Mouse (Mus musculus): Measurements from ENCODE around the gene Orai3. TPM values are rescaled to one million over a fixed set of nuclear protein-coding genes. Genes with fewer than 3 reads are reported as not detected.
"Not testable (repeated sequence)": the region's sequence is repeated elsewhere in the genome, so short reads cannot be mapped to it uniquely, and the experiment has no call there.

The Orai3 gene
- total RNA-seq (2021): 10 to 100 TPM; 31.5 to 32.0 TPM
- long read RNA-seq, experiment 1, transcript Orai3-201 (2 exons, 1,996 nt): major isoform, 35 of 42 reads
- long read RNA-seq, experiment 1, partial matches to known transcripts: 5 of 42 reads
- long read RNA-seq, experiment 1, other reads (novel, unspliced or antisense): 2 of 42 reads
- long read RNA-seq, experiment 2, transcript Orai3-201 (2 exons, 1,996 nt): major isoform, 22 of 24 reads
- long read RNA-seq, experiment 2, partial matches to known transcripts: 0 of 24 reads
- long read RNA-seq, experiment 2, other reads (novel, unspliced or antisense): 2 of 24 reads

DNA sequence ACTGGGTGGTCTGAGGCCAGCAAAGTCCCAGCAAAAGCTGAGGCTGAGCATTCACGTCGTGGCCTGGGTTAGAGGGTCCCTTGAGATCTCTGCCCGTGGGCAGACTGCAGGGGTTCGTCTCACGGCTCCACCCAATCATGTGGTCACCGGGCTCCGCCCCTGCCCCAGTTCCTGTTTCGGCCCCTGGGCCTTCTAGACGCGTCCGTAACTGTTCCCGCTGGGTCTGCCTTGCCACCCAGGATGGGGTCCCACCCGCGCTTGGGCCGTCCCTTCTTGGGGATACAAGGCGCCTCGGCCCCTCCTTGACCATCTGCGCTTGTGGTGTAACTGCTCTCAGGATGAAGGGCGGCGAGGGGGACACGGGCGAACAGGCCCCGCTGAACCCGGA lies at the start of gene Orai3:
Gene Orai3, plus strand, starts transcription at position 165 of the 388 bp plus-strand sequence.
- DNase-seq: peak; percentile 93

DNA sequence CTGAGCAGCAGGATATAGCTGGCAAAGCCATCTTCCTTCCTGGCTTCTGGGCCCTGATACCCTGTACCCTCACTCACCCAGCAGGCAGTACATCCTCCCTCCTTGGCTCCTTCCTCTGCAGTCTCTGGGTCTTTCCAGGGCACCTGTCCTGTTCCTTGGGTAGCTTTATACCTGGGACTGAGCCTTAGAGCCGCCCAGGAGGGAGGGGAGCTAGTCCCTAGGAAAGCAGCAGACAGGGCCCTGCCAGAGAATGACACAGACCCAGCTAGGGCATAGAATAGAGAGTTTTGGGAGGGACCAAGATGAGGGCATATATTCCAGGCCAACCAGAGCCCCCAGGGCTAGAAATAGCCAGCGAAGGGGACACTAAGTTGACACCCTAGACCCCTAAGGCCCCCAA lies 44.1 kb upstream of the Orai3 start:
- DNase-seq: no peak

GRCm38 (mm10) chr7:127725924-127726323 lies 43.7 kb upstream of the Orai3 start:
- no peak for DNase-seq

- no peak for DNase-seq
Measured at GRCm38 (mm10) chr7:127727898-127728297, 41.7 kb upstream of the Orai3 start.

DNA sequence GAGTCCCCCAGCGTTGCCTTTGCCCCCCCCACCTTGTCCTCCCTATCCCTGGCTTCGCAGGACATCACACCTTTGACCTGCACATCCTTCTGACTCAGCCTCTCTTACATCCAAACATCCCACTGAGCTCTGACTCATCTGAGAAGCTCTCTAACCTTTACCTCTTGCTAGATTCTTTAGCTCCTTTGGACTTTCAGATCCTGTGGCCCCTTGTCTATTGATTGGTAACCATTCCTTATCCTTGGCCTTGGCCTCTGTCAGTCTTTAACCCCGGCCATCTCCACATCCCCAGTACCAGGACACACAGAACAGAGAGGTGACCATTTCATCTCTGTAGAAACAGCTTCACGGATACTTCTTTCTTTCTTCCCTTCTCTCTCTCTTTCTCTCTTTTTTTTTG lies 39.4 kb upstream of the Orai3 start:
- DNase-seq: no peak

- not testable (repeated sequence) for DNase-seq
Measured at GRCm38 (mm10) chr7:127732066-127732465, 37.5 kb upstream of the Orai3 start, which contains the start of gene Ctf2. Gene Ctf2 (minus strand): TSS chr7:127732166.

DNA sequence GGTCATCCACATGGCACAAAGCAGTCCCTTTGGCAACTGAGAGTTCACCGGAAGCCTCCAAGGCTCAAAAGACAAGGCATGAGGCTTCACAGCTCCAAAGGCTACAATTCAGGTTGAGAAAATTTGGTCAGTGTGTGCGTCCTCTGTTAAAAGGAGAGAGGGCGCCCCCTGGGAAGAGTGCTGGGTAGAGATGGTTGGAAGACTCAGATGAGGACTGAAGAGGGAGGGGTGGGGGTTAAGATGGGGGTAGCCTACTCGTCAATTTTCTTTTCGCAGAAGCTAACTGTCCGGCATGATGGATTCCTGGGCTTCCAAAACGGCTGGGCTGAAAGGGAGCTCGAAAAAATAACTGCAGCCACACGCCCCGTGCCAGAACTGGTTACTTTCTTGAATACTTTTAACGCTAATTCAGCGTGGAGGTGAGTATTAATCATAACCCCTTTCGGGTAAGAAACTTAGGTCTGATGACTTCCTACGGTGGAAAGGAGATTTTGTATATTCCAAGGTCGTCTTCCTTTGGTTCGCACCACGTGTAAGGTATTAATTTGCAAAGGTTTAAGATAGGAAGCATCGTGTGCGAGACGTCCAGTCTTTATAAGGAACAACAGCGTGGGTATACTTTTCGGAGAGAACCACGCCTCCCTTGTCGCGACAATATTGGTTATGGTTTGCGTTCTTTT lies 25.1 kb upstream of the Orai3 start, which contains the start of gene Fbxl19:
Gene Fbxl19, plus strand, starts transcription at position 178 of the 680 bp plus-strand sequence.
- peak; percentile 86 for DNase-seq

DNA sequence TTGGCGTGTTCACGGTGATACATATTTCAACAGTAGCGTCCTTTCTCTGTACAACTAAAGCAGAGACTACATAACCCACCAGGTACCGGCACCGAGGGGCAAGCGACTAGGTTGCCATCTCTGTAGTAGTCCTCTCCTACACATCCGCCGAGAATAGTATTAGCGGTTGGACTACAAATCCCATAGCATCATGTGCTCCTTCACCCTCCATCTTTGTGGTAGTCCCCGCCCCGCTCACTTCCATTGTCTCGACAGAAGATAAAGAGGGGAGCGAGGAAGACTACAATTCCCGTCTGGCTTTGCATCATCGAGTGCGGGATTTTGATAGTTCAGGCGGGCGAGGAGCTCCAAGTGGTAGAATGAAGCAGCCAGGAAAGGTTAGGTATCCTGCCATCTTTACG lies 24.4 kb upstream of the Orai3 start:
- DNase-seq: peak; percentile 91

- DNase-seq: peak; percentile 94
Measured at GRCm38 (mm10) chr7:127745652-127746493, 23.7 kb upstream of the Orai3 start.

DNA sequence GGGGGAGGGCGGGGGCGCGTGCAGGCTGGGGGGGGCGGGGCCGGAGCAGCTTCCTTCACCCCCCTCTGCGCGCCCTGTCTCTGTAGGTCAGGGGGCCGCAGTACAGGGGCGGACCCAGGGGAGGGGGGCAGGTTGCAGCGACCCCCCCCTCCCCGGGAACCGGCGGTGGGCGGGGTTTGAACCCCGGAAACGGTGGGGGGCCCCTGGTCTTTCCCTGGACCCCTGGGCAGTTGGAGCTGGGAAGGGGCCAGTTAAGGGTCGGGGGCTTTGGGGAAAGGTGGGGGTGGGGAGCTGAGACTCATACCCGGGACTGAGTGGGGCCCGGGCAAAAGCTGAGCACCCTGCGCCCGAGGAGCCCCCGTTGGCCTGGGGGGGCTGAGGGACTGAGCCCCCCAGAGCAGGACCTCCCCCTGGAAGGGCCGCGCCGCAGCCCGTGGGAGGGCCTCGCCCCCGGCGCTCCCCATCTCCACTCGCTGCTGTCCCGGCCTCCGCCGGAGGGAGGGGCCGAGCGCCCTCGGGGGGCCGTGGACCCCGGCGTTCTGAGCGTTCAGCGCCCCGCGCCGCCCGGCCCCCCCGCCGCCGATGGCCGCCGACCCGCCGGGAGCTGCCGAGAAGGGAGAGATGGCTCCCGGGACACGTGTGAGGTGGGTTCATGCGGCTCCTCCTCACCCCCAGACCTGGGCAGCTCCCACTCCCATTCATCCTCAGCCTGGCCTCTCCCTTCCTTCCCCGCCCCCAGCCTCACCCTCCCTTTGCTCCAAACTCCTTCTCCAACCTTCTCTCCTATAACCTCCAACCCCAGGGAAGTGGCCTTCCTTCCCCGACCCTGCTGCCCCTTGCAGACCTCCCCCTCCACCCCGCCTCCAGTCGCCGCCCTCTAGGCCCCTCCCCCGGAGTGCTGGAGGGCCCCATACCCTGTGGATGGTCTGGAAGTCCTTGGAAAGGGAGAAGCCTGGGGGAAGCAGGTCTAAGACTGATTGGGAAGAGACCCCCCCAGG lies 22.8 kb upstream of the Orai3 start:
- DNase-seq: peak; percentile 53

DNA sequence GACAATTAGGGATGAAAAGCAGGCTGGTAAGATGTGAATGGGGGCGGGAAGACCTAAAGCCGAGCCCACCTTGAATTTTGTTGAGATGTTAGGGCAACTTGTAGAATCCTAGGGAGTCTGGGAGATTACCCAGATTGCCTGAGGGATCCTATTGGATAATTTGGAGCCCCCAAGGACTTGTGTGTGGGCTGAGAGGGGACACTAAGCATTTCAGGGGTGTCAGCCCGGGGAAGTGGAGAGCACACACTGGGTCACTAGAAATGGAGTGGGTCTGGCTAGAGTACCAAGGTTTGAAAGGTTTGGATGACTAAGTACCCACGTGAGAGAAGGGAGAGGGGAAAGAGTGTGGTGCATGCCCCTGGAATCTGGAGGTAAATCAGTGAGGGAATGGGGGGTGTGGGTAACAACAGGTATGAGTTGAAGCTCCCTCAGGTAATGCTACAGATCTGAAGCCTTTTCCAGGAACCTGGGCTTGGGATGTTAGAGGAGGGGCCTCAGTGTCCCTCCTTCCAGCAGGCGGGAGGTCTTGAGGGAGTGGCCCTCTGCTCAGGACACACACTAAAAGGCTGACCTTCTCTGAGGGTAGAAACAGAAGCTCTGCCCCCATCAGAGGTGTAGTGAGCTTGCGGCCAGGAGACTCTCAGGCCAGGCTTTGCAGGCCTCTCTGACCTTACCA lies 21.9 kb upstream of the Orai3 start:
- no peak for DNase-seq

GRCm38 (mm10) chr7:127748235-127748560 lies 21.4 kb upstream of the Orai3 start:
- DNase-seq: no peak

GRCm38 (mm10) chr7:127750131-127751127 lies 19.2 kb upstream of the Orai3 start:
- no peak for DNase-seq

DNA sequence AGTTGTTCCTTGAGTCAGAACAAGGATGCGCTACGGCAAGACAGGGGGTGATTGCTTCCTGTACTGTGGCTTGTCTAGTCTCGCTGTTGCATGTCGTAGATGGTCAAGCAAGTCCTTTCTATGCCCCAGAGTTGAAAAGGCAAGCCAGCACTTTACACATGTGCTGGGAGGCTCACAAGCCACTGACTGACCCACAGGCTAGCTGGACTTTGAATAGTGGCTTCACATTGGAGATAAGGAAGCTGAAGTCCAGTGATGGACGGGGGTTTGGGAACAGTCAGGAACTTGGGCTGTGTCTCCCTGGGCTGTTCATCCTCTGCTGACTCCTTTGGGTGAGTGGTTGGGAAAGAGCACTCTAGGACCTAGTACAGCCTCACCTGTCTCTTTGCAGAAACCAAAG lies 18.0 kb upstream of the Orai3 start:
- no peak for DNase-seq

DNA sequence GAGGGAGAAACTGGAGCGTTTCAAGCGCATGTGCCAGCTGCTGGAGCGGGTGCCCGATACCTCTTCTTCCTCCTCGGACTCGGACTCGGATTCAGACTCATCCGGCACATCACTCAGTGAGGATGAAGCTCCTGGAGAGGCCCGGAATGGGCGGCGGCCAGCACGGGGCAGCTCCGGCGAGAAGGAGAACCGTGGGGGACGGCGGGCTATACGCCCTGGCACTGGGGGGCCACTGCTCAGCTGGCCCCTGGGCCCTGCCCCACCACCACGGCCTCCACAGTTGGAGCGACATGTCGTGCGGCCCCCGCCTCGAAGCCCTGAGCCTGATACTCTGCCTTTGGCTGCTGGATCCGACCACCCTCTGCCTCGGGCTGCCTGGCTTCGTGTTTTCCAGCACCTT lies 17.5 kb upstream of the Orai3 start:
- DNase-seq: no peak

GRCm38 (mm10) chr7:127753158-127753557 lies 16.5 kb upstream of the Orai3 start:
- DNase-seq: no peak

DNA sequence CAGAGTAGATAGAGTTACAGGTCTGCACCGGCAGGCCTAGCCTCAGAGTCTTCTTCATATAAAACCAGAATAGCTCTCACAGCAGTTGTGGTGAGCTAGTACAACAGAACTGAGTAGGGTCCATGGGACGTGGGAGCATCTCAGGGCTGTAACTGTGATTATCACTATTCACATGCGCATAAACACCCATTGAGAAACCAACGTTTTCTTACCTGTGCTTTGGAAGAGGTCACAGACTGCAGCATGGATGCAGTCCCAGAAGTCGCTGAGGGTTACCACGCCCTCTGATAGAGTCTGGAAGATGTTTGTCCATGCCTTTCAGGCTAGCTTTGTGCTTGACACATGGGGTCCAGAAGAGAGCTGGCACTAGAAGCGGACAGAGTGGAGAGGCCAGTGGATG lies 15.9 kb upstream of the Orai3 start:
- no peak for DNase-seq

- no peak for DNase-seq
Measured at GRCm38 (mm10) chr7:127759716-127760115, 9.9 kb upstream of the Orai3 start.

- DNase-seq: no peak
Measured at GRCm38 (mm10) chr7:127760478-127760877, 9.1 kb upstream of the Orai3 start.

DNA sequence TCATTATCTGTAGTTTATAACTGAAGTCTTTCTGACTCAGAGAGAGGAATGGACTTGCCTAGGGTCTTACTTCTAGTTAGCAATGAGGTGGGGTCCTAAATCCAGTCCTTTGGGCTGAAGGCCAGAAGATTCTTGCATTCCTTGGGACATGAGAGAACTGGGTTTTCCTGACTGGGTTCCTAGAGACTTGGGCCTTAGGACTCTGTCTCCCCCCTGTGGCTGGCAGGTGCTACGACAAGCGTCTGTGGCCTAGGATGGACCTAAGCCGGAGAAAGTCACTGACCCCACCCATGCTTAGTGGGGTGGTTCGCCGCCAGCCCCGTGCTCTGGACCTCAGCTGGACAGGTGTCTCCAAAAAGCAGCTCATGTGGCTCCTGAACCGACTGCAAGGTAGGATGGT lies 8.6 kb upstream of the Orai3 start:
- peak; percentile 84 for DNase-seq

All from adrenal gland, postnatal 10 days (tissue).